Mouse (Mus musculus): ENCODE measurements around the gene Atp10b. TPM values are rescaled to one million over a fixed set of nuclear protein-coding genes. Genes with fewer than 3 reads are reported as not detected.
A peak's percentile ranks its signal among the peaks of the same experiment; 100 is the strongest.

Gene Atp10b
- polyA plus RNA-seq, 1 experiment from 2014 or later = 0.20 TPM

GRCm38 (mm10) chr11:43213134-43213533 lies 63.5 kb downstream of the Atp10b start:
- no peak overlapping the region for H3K4me2 ChIP-seq (replicated peaks)
- H3K27me3 ChIP-seq = no peaks in the 10 kb centered on the region
- no peak for ATAC-seq (ENCODE audit: low FRiP score, low read depth)
- 29% methylated on average over 1 of the region's 1 CpGs for WGBS
- no peaks in the 10 kb centered on the region for H3K4me1 ChIP-seq
- no peaks in the 10 kb centered on the region for H3K9me3 ChIP-seq
- no peak overlapping the region for H3K4me3 ChIP-seq
- H3K27ac ChIP-seq (replicated peaks) = no peak overlapping the region
- no peak overlapping the region for H3K9ac ChIP-seq (replicated peaks)
- H3K36me3 ChIP-seq = no peaks in the 10 kb centered on the region

GRCm38 (mm10) chr11:43213740-43214139 lies 64.1 kb downstream of the Atp10b start:
- Histone ChIP-seq H3K4me3 (no peak overlapping the region), H3K9me3 (no peaks in the 10 kb centered on the region), H3K27ac (replicated peaks) (no peak overlapping the region), H3K36me3 (no peaks in the 10 kb centered on the region), H3K4me1 (no peaks in the 10 kb centered on the region), H3K4me2 (replicated peaks) (no peak overlapping the region), H3K9ac (replicated peaks) (no peak overlapping the region), H3K27me3 (no peaks in the 10 kb centered on the region)
- WGBS = 92% methylated on average over 1 of the region's 1 CpGs
- ATAC-seq (ENCODE audit: low FRiP score, low read depth) = 0 out of 2 replicates have a peak, but pooled peaks have one; percentile 19

GRCm38 (mm10) chr11:43217021-43217420 lies 67.3 kb downstream of the Atp10b start:
- H3K27ac ChIP-seq (replicated peaks) = no peak overlapping the region
- no peaks in the 10 kb centered on the region for H3K4me1 ChIP-seq
- no peak overlapping the region for H3K9ac ChIP-seq (replicated peaks)
- WGBS = 63% methylated on average over 4 of the region's 4 CpGs
- H3K36me3 ChIP-seq = no peaks in the 10 kb centered on the region
- H3K4me3 ChIP-seq = no peak overlapping the region
- peak; percentile 33; the same call in 1 of the 2 replicates for ATAC-seq (ENCODE audit: low FRiP score, low read depth)
- no peaks in the 10 kb centered on the region for H3K27me3 ChIP-seq
- H3K4me2 ChIP-seq (replicated peaks) = no peak overlapping the region
- no peaks in the 10 kb centered on the region for H3K9me3 ChIP-seq

- H3K4me2 ChIP-seq (replicated peaks) = no peak overlapping the region
- H3K4me1 ChIP-seq = no peaks in the 10 kb centered on the region
- no peak overlapping the region for H3K4me3 ChIP-seq
- H3K27me3 ChIP-seq = no peaks in the 10 kb centered on the region
- no peak overlapping the region for H3K9ac ChIP-seq (replicated peaks)
- no peaks in the 10 kb centered on the region for H3K9me3 ChIP-seq
- no peaks in the 10 kb centered on the region for H3K36me3 ChIP-seq
- WGBS = 94% methylated on average over 6 of the region's 6 CpGs
- no peak overlapping the region for H3K27ac ChIP-seq (replicated peaks)
- ATAC-seq (ENCODE audit: low FRiP score, low read depth) = no peak
Measured at GRCm38 (mm10) chr11:43230231-43230630, 80.6 kb downstream of the Atp10b start.

- ATAC-seq (ENCODE audit: low FRiP score, low read depth) = peak; percentile 44; the same call in 1 of the 2 replicates
- no peaks in the 10 kb centered on the region for H3K9me3 ChIP-seq
- no peak overlapping the region for H3K9ac ChIP-seq (replicated peaks)
- no peaks in the 10 kb centered on the region for H3K27me3 ChIP-seq
- H3K4me1 ChIP-seq = no peaks in the 10 kb centered on the region
- 23% methylated on average over 7 of the region's 7 CpGs for WGBS
- no peaks in the 10 kb centered on the region for H3K36me3 ChIP-seq
- H3K27ac ChIP-seq (replicated peaks) = no peak overlapping the region
- H3K4me2 ChIP-seq (replicated peaks) = no peak overlapping the region
- H3K4me3 ChIP-seq = no peak overlapping the region
Measured at GRCm38 (mm10) chr11:43232073-43232472, 82.4 kb downstream of the Atp10b start.

GRCm38 (mm10) chr11:43236360-43237039 lies 86.8 kb downstream of the Atp10b start:
- Histone ChIP-seq H3K9me3 (no peaks in the 10 kb centered on the region), H3K4me1 (no peaks in the 10 kb centered on the region), H3K9ac (replicated peaks) (no peak overlapping the region), H3K27ac (replicated peaks) (no peak overlapping the region), H3K4me2 (replicated peaks) (no peak overlapping the region), H3K27me3 (no peaks in the 10 kb centered on the region), H3K36me3 (no peaks in the 10 kb centered on the region), H3K4me3 (no peak overlapping the region)
- 73% methylated on average over 8 of the region's 8 CpGs for WGBS
- no peak for ATAC-seq (ENCODE audit: low FRiP score, low read depth)

- Histone ChIP-seq H3K9me3 (no peaks in the 10 kb centered on the region), H3K27ac (replicated peaks) (no peak overlapping the region), H3K4me3 (no peak overlapping the region), H3K9ac (replicated peaks) (no peak overlapping the region), H3K27me3 (no peaks in the 10 kb centered on the region), H3K4me2 (replicated peaks) (no peak overlapping the region), H3K4me1 (no peaks in the 10 kb centered on the region), H3K36me3 (no peaks in the 10 kb centered on the region)
- no peak for ATAC-seq (ENCODE audit: low FRiP score, low read depth)
- WGBS = 90% methylated on average over 8 of the region's 8 CpGs
Measured at GRCm38 (mm10) chr11:43239804-43240203, 90.1 kb downstream of the Atp10b start.

- ATAC-seq (ENCODE audit: low FRiP score, low read depth) = no peak
- H3K4me3 ChIP-seq = no peak overlapping the region
- H3K27ac ChIP-seq (replicated peaks) = no peak overlapping the region
- H3K4me2 ChIP-seq (replicated peaks) = no peak overlapping the region
- H3K4me1 ChIP-seq = no peaks in the 10 kb centered on the region
- H3K9me3 ChIP-seq = no peaks in the 10 kb centered on the region
- WGBS = 40% methylated on average over 6 of the region's 6 CpGs
- H3K36me3 ChIP-seq = no peaks in the 10 kb centered on the region
- no peaks in the 10 kb centered on the region for H3K27me3 ChIP-seq
- no peak overlapping the region for H3K9ac ChIP-seq (replicated peaks)
Measured at GRCm38 (mm10) chr11:43253034-43253433, 103.4 kb downstream of the Atp10b start.

GRCm38 (mm10) chr11:43255262-43255661 lies 105.6 kb downstream of the Atp10b start:
- H3K4me2 ChIP-seq (replicated peaks) = no peak overlapping the region
- no peaks in the 10 kb centered on the region for H3K4me1 ChIP-seq
- 76% methylated on average over 4 of the region's 4 CpGs for WGBS
- H3K4me3 ChIP-seq = no peak overlapping the region
- no peak overlapping the region for H3K27ac ChIP-seq (replicated peaks)
- H3K36me3 ChIP-seq = no peaks in the 10 kb centered on the region
- H3K27me3 ChIP-seq = no peaks in the 10 kb centered on the region
- no peak overlapping the region for H3K9ac ChIP-seq (replicated peaks)
- H3K9me3 ChIP-seq = no peaks in the 10 kb centered on the region
- ATAC-seq (ENCODE audit: low FRiP score, low read depth) = no peak

- Histone ChIP-seq H3K9ac (replicated peaks) (no peak overlapping the region), H3K36me3 (no peaks in the 10 kb centered on the region), H3K27ac (replicated peaks) (no peak overlapping the region), H3K9me3 (no peaks in the 10 kb centered on the region), H3K4me2 (replicated peaks) (no peak overlapping the region), H3K4me3 (no peak overlapping the region), H3K27me3 (no peaks in the 10 kb centered on the region), H3K4me1 (no peaks in the 10 kb centered on the region)
- WGBS = 69% methylated on average over 3 of the region's 3 CpGs
- no peak for ATAC-seq (ENCODE audit: low FRiP score, low read depth)
Measured at GRCm38 (mm10) chr11:43257291-43257690, 107.6 kb downstream of the Atp10b start.

GRCm38 (mm10) chr11:43257781-43258180 lies 108.1 kb downstream of the Atp10b start:
- no peaks in the 10 kb centered on the region for H3K27me3 ChIP-seq
- H3K4me3 ChIP-seq = no peak overlapping the region
- ATAC-seq (ENCODE audit: low FRiP score, low read depth) = no peak
- WGBS = 91% methylated on average over 7 of the region's 7 CpGs
- no peak overlapping the region for H3K27ac ChIP-seq (replicated peaks)
- H3K9me3 ChIP-seq = no peaks in the 10 kb centered on the region
- H3K4me1 ChIP-seq = no peaks in the 10 kb centered on the region
- no peak overlapping the region for H3K9ac ChIP-seq (replicated peaks)
- H3K4me2 ChIP-seq (replicated peaks) = no peak overlapping the region
- H3K36me3 ChIP-seq = no peaks in the 10 kb centered on the region

- H3K9me3 ChIP-seq = no peaks in the 10 kb centered on the region
- no peaks in the 10 kb centered on the region for H3K27me3 ChIP-seq
- no peaks in the 10 kb centered on the region for H3K36me3 ChIP-seq
- no peaks in the 10 kb centered on the region for H3K4me1 ChIP-seq
- H3K4me2 ChIP-seq (replicated peaks) = no peak overlapping the region
- no peak overlapping the region for H3K27ac ChIP-seq (replicated peaks)
- 46% methylated on average over 3 of the region's 3 CpGs for WGBS
- no peak overlapping the region for H3K9ac ChIP-seq (replicated peaks)
- no peak overlapping the region for H3K4me3 ChIP-seq
- peak; percentile 81 for ATAC-seq (ENCODE audit: low FRiP score, low read depth)
Measured at GRCm38 (mm10) chr11:43263548-43264218, 114.0 kb downstream of the Atp10b start.
